Mouse (Mus musculus): ENCODE data around the gene Tbc1d30.

Tbc1d30 gene

DNA sequence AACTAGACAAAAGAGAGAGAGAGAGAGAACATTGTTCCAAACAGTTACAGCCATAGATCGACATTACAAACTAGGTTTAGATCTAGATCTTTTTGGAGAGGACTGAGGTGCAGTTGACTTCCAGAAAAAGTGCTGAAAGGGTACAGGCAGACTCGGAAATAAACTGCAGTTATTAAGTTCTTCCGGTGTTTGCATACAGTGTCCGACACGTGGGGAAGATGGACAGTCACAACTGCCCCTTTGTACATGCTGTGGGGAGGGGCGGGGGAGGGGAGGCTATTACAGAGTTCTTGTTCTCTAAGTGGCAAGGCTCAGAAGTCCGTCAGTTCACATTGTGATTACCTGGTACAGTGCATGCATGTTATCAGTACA is 86.9 kb downstream of the Tbc1d30 start:
- DNase-seq (ENCODE audit: low spot score) = no peak

DNA sequence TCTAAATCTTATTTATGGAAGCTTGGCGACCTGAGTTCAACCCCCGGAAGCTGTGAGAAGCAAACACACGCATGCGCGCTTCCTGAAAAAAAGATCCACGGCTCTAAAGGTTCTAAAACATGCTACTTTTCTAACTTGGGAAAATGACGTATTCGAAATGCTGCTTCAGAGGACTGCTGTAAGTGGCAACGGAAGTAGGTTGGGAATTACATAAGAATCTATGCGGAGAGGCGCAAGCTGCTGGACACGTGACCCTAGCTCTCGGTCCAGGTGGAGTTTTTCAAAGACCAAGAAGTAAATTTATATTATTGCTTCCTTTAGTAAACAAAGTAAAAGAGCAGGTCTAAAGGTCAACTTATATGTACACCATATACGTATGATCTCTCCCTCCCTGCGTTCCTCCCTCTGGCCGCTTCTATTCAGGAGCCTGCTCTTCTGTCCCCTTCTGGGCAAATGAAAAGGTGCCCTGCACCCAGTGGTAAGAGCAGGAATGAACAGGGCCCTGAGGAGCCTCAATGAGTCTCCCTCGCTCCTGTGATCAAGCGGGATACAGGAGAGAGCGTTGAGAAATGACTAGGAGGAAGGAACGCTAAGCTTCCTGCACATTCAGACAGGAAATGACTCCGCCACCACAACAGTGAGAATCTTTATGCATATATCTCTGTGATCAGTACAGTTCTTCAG is 87.4 kb downstream of the Tbc1d30 start:
- DNase-seq (ENCODE audit: low spot score) = no peak

DNA sequence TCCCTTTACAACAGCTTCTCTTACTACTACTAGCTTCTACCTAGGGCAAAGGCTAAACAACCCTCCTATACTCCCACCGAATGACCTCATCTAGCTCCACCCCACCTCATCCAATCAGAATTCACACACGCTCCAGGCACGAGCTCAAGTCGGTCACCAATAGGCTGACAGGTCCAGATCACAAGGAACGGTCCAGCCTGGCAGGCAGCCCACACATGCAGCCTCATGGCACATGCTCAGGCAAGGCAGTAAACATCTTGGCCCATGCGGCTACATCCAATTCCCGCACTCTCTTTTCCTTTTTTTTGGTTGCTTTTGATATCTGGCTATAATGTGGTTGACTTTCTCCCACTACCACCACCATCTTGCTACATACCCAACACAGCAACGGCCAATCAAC is 88.9 kb downstream of the Tbc1d30 start:
- no peak for DNase-seq (ENCODE audit: low spot score)

DNA sequence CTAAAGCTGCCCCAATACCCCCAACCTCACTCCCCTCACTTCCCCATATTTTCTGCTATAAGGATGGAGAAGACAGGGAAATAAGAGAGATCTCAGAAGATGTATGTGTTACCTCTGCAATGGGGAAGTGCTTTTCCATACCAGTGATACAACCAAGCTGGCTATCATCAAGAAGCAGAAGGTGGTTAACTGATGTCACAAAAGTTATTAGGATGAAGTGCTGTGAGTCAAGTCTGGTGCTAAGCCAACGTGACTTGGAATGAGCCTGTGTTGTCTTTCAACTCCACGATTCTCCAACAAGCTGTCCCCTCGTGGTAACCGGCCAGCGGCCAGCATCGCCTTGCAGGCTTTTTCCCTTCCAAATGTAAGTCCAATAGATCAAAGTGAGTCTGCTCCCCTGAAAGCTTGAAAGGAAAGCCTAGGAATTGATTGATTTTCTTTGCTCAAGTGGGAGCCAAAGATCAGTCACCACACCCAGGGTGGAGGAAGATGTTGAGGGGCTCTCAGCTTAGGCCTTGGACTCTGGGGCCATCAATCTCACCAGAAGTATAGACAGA is 90.0 kb downstream of the Tbc1d30 start:
- no peak for DNase-seq (ENCODE audit: low spot score)

DNA sequence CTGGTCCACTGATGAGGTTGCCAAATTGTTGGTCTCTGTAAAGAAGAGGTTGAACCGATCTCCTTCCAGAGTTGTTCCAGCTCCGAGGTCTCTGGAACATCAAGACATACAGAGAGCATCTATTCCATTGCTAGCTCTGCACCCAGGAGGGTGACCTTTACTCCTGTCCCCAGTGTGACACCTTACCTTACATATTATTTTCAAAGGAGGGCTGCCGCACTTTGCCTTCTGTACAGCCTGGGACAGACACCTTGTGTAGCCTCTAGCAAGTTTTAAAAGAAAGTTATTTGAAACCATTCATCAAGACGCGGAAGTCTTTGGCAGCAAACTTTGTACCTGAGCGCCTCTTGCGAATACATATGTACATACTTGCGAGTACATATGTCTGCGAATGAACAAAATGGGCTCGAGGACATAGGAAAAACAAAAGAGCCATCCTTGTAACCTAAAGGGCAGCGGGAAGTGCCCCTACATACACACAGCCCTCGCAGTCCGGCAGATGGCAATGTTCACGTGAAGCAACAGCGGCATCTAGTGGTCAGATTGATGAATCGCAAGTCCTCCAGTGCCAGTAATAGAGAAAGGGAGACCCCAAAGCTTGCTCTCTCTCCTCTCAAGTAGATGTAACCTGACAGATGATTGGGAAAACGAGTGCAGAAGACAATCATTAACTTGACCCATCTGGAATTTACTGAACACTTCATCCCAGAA is 94.8 kb downstream of the Tbc1d30 start:
- peak; percentile 39 for DNase-seq (ENCODE audit: low spot score)

DNA sequence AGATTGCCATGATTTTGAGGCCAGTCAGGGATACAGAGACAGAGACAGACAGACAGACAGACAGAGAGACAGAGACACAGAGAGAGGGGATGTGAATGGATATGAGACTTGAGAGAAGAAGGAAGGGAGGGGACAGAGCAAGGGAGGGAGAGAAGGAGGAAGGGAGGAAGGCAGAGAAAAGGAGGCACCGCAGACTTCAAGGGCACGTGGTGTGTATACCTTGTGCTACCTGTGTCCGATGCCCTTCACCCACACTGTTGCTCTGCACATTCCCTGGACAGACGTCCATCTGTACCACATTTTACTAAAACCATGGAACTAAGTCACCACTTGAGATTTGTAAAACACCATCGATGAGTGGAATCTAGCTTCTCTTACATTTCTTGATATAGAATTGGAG is 95.6 kb downstream of the Tbc1d30 start:
- no peak for DNase-seq (ENCODE audit: low spot score)

DNA sequence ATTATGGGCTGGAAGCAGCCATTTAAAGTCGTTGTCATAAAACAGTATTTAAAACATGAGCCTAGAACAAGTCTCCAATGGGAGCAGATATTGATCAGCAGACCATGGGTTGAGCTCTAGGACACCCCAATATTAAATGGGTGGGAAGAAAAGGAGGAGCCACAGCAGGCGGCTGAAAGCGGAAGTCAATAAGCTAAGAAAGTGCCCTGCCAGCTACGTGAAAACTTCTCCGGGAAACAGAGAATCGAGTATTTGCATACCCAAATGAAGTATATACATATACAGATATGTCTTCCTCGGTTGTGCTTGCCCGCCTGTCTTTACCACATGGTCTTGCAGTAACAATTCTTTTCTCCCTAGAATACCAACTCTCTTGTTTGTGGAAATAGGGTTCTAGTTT is 96.7 kb downstream of the Tbc1d30 start:
- no peak for DNase-seq (ENCODE audit: low spot score)

DNA sequence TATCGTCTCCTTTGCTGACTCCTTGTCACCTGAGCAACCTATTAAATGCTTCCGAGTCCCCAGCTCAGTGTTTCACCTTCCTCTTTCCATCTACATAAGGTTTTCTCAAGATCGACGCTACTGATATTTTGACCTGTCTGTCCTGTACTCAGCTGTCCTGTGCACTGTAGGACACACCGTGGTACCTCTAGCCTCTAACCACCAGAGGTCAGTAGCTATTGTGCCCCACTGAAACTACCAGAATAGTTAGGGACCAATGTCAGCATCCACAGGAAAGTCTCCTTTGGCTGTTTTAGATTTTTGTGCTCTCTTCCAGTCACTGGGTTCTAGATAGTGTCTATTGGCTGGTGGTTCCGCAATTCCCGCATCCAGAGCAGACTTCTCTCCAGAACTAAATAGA is 98.3 kb downstream of the Tbc1d30 start:
- DNase-seq (ENCODE audit: low spot score) = no peak

DNA sequence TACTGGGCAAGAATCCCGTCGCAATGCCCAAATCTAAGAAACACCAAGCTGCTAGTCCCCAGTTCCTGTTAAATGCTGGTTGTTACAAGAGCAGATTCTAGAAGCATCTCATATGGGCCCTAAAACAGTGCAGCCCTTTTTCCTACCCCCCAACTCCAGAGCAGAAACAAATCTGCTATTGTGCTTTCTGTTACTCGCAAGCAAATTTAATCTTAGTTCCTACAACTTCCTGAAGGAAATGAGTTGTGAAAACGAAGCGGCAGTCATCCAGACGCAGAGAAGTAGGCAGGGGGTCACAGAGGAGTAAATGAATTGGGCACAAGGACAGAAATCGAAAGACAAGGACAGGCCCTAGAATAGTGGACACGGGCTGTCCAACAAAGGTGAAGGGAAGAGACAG is 99.9 kb downstream of the Tbc1d30 start:
- no peak for DNase-seq (ENCODE audit: low spot score)

DNA sequence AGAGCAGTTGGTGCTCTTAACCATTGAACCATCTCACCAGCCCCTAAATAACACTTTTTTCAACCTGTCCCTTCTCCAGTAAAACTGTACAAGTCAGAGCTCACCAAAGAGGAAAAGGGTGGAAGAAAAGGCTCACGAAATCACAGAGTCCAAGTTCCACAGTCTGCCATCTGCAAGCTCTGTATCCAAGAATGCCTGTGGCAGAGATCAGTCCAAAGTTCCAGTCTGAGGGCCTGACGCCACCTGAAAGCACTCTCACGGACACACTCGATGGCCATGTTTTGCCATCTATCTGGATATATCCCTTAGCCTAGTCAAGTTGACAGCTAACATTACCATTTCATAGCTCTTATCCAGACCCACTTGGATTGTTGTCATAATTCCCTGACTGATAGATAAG is 101.3 kb downstream of the Tbc1d30 start:
- no peak for DNase-seq (ENCODE audit: low spot score)

DNA sequence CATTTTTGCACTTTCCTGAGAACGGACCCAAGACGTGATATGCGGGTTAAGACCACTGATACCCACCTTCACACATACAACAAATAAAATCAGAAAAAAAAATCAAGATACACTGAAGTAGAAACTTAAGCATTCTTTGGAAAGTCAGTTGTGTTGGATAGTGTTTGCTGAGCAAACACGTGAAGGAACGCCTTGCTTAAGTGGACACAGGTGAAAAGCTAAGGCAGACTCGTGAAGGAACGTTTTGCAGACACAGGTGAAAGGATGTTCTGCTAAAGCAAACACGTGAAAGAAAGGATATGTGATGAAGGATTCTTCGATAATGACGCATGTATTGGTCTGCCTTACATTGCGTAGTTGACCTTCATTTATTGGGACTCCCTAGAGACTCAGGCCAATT is 103.5 kb downstream of the Tbc1d30 start:
- no peak for DNase-seq (ENCODE audit: low spot score)

- DNase-seq (ENCODE audit: low spot score) = no peak
Measured at GRCm38 (mm10) chr10:121246971-121247370, 104.1 kb downstream of the Tbc1d30 start.

DNA sequence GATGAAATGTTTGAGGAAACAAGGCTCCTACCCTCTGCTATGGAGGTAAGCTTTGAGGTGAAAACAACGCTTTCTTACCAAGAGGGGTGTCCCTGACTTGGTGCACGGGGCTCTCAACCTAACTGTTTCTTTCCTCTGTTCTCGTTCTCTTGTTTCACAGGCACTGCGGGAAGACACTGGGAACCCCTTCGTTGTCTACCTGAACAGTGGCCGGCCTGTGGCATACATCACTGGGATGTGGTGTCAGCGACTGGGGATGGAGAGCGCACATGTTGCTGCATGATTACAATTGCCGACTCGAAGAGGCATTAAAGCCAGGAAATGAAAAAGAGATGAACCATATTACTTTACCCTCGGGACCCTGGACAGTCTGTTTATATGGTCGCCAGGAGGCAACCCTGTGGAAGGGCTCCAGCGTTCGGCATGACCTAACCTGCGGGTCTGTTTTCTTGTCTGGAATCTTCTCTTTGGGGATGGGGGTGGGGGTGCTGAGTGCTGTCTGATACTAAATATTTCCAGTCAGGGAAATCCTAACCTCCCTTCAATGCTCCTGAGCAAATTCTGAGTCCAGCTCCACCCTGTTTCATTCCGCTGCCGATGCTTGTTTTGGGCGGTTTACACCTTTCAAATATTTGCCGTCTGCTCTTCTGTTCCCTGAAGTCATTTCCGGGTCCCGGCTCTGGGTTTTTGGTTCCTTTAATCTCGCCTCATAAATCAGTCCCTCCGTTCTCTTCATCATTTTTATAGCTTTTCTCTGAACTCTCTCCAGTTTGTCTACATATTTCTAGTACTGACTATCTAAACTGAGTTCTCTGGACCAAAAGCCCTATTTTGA is 107.5 kb downstream of the Tbc1d30 start:
- DNase-seq (ENCODE audit: low spot score) = no peak

DNA sequence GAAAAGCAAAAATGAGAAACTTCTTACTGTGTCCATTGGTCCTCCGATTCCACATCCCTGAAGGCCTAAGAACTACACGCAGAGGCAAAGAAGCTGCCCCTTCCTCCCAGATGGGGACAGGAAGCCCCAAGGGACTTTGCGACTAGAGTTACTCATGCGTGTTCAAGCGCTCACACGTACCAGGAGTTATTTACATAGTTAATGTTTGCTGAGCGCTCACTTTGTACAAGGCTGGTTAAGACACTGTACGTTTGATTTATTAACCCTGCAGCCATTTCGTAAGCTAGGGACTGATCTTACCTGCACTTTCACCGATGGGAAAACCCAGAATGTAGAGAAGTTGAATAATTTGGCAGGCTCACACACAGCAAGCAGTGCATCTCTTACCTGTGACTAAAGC is 108.5 kb downstream of the Tbc1d30 start:
- no peak for DNase-seq (ENCODE audit: low spot score)

GRCm38 (mm10) chr10:121239065-121239464 is 112.0 kb downstream of the Tbc1d30 start:
- DNase-seq (ENCODE audit: low spot score) = no peak

DNA sequence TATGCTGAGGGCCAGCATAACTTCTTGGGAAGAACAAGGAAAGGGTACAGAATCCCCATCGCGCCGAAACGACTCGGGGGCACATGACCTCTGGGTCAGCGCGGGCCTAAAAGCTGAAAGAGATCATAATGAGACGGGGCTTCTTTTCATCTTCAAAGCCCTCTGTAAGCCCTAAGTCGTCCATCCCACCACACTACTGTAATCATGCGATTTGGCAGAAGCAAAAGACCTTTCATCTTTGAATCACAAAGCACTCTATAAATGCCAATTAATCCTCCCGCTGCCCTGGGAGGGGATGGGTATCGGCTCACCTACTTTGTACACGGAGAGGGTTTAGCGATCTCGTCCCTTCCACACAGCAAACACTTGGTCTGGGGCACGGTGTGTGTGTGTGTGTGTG is 112.5 kb downstream of the Tbc1d30 start:
- no peak for DNase-seq (ENCODE audit: low spot score)

DNA sequence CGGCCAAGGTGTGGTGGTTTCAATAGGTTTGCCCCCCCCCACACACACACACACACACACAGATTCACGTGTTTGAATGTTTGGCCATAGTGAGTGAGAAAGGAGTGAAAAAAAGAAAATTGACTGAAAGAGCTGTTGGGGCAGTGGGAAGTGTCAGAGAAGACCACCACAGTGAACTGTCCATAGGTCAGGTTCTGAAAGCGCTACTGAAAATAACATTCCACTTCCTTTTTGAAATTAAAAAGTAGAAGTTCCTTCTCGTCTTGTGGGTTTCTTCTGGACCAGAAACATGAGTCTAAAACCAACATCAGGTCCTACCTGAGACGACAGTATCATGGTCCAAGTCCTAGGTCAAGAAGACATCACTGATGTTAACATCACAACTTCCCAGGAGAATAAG is 113.7 kb downstream of the Tbc1d30 start:
- no peak for DNase-seq (ENCODE audit: low spot score)

GRCm38 (mm10) chr10:121235167-121235824 is 115.8 kb downstream of the Tbc1d30 start:
- DNase-seq (ENCODE audit: low spot score) = no peak

DNA sequence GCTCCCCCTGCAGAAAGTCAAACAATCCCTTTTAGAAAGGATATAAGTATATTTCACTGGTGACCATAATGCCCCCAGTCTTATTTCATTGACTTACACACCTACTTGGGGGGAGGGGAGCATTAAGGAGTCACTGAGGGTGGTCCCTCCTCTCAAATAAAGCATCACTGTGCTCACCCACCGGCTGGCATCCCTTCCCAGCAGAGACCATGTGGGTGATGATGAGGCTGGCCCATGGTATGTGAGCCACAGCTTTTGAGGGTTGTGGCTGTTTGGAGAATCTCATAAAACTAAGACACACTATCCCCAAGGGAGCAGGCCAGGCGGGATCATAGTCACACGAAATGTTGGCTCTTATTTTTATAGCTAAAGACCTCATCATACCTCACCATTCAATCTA is 116.6 kb downstream of the Tbc1d30 start:
- no peak for DNase-seq (ENCODE audit: low spot score)

DNA sequence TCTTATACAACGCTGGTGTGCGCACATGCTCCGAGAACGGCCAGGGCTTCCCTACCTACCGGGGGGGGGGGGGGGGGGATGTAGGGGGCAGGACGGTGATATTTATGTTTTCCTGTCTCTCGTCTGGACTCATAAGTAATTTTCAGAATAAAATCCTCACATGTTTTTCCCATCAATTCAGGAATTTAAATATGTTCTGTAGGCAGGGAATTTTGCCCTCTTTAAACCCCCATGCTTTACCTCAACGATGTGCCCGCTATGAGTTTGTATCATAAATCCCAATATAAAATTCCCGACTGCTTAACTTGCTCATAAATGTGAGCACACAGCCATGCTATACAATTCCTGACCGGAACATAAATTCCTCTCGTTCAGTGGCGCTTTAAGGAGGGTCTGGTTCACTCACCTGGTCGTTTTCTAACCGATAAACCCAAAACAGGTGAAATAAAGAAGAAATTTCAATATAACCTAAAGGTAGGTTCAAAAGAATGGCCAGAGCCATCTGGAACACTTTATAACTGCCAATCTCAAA is 122.6 kb downstream of the Tbc1d30 start:
- DNase-seq (ENCODE audit: low spot score) = no peak

- no peak for DNase-seq (ENCODE audit: low spot score)
Measured at GRCm38 (mm10) chr10:121227988-121228409, 123.1 kb downstream of the Tbc1d30 start.

- no peak for DNase-seq (ENCODE audit: low spot score)
Measured at GRCm38 (mm10) chr10:121227403-121227802, 123.7 kb downstream of the Tbc1d30 start.
